Mouse (Mus musculus) neural tube, embryonic 10.5 days (tissue): ENCODE data around the gene Trappc6a.

ENCODE experiments used
- DNase-seq: peaks from one replicate; pipeline ENCODE4 v3.0.0-alpha.2; 2017; ENCODE audit warnings: low spot score; ENCODE audit errors: extremely low spot score

Gene Trappc6a

GRCm38 (mm10) chr7:19523757-19524419, 15.7 kb downstream of the Trappc6a start:
- DNase-seq, result peak; percentile 76

GRCm38 (mm10) chr7:19524420-19525104, 16.4 kb downstream of the Trappc6a start:
- DNase-seq, result no peak

GRCm38 (mm10) chr7:19525105-19525481, 16.9 kb downstream of the Trappc6a start:
- DNase-seq, result no peak

GRCm38 (mm10) chr7:19531077-19531476, 22.9 kb downstream of the Trappc6a start:
- DNase-seq, result no peak

GRCm38 (mm10) chr7:19532240-19532639, 24.0 kb downstream of the Trappc6a start:
- no peak for DNase-seq

- no peak for DNase-seq
Measured at GRCm38 (mm10) chr7:19534676-19535075, 26.5 kb downstream of the Trappc6a start.

GRCm38 (mm10) chr7:19540771-19541566, 32.8 kb downstream of the Trappc6a start:
- no peak for DNase-seq

GRCm38 (mm10) chr7:19541681-19542154, 33.5 kb downstream of the Trappc6a start:
- no peak for DNase-seq

GRCm38 (mm10) chr7:19542155-19542691, 34.0 kb downstream of the Trappc6a start:
- DNase-seq, result no peak

- DNase-seq, result no peak
Measured at GRCm38 (mm10) chr7:19543584-19543983, 35.4 kb downstream of the Trappc6a start.

- DNase-seq, result no peak
Measured at GRCm38 (mm10) chr7:19546007-19546406, 37.8 kb downstream of the Trappc6a start.

GRCm38 (mm10) chr7:19547344-19547969, 39.3 kb downstream of the Trappc6a start:
- no peak for DNase-seq

GRCm38 (mm10) chr7:19549394-19549793, 41.2 kb downstream of the Trappc6a start:
- no peak for DNase-seq

- DNase-seq, result no peak
Measured at GRCm38 (mm10) chr7:19551634-19552033, 43.4 kb downstream of the Trappc6a start.

GRCm38 (mm10) chr7:19552443-19552842, 44.2 kb downstream of the Trappc6a start:
- no peak for DNase-seq

GRCm38 (mm10) chr7:19554168-19554567, 46.0 kb downstream of the Trappc6a start:
- DNase-seq, result no peak

GRCm38 (mm10) chr7:19557086-19557485, 48.9 kb downstream of the Trappc6a start:
- DNase-seq, result no peak

GRCm38 (mm10) chr7:19557982-19558900, 50.0 kb downstream of the Trappc6a start:
- no peak for DNase-seq

- DNase-seq, result no peak
Measured at GRCm38 (mm10) chr7:19558965-19559364, 50.8 kb downstream of the Trappc6a start.
